Mouse (Mus musculus): ENCODE data around the gene Usp26. TPM values are rescaled to one million over a fixed set of nuclear protein-coding genes. Genes with fewer than 3 reads are reported as not detected.
A peak's percentile ranks its signal among the peaks of the same experiment; 100 is the strongest.

The Usp26 gene
- not detected for total RNA-seq (2021)
- long read RNA-seq, experiment 1 = 0 reads
- long read RNA-seq, experiment 2 = 0 reads

DNA sequence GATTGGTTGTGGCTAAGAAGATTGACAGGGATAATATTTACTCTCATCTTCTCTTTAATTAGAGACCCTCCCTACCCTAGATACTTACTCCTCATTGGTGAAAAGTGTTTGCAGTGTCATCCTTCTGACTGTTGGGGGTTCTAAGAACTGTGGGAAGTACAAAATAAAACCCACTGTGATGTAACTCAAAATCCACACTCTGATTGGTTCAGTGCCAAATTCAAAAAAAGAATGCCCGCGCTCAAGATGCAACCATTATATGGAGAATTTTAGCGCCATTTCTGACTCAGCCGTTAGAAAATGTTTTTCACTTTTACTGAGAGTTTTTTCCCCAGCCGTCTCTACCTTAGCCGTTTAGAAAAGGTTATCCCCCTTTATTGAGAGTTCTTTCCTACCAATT lies at the start of gene Usp26:
Gene Usp26, minus strand, starts transcription at position 101 of the 400 bp plus-strand sequence.
- intact Hi-C loops (cut with DNase I; ENCODE audit: low total_unique reads) = no loop called here
- DNase-seq = no peak

DNA sequence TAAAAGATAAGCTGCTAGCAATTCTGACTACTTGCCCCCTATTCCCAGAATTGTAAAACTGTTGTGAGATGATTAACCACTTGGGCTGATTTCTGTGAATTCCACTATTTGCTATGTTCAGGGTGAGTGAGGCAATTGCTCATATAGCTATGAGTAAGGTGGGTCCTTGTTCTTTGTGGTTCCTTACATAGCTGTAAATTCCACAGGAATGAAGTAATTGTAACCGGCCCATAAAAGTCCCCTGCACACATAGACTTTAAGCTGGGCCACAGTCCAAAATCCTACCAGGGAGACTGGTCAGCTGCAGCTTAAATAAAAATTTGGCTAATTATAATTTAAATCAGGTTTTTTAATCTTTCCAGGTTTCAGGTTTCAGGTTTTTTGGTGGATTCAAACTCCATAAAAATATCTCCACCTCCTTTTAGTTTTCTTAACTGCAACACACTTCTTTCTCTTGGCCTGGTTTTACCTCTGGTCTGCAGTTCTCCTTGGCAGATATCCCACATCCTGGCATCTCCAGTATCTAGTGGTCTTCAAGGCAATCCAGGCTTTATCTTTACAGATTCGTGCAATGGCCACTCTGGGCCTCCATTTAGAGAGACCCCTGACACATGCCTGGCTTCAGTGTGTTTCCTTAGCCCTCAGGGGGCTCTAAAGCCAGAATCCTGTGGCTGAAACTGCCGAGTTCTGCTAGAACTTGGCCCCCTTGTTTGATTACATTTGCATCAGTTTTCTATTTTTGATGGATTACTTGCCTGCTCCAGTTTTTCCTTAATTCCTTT lies 13.6 kb upstream of the Usp26 start:
- intact Hi-C loops (cut with DNase I; ENCODE audit: low total_unique reads) = no loop called here
- DNase-seq = no peak

DNA sequence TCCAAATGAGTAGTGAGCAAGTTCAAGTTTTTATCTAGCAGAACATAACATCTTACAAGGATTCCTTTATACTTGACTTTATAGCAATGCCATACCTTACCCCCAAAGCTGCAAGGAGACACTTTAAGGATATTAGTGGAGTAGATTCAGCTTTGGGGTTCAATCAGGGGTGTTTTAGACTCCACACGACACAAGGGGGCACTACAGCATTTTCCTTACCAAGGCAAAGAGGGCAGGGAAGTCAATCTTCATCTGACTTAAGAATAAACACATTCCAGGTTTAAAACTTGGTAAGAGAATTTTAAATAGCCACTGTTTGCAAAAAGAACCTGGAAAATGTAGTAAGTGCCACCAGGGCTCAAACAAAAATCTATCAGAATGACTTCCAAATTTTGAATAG lies 33.6 kb downstream of the Usp26 start:
- intact Hi-C loops (cut with DNase I; ENCODE audit: low total_unique reads) = no loop called here
- DNase-seq = peak; percentile 3

DNA sequence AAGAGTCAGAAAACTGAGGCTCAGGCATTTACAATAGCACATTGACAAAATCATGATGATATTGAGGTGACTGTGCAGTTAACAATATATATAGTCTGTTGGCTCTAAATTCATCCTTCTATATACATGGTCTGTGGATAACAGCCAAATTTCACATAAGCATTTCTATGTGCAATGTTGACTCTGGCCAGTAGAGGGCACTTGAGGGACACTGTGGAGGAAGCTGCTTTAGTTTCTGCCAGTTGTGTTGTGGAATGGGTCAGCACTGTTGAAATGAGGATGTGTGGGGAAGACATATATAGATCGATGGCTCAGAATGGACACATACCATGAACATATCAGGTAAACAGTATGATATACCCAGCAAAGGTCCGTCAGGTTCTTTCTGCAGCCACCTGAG lies 64.6 kb downstream of the Usp26 start:
- intact Hi-C loops (cut with DNase I; ENCODE audit: low total_unique reads) = no loop called here

DNA sequence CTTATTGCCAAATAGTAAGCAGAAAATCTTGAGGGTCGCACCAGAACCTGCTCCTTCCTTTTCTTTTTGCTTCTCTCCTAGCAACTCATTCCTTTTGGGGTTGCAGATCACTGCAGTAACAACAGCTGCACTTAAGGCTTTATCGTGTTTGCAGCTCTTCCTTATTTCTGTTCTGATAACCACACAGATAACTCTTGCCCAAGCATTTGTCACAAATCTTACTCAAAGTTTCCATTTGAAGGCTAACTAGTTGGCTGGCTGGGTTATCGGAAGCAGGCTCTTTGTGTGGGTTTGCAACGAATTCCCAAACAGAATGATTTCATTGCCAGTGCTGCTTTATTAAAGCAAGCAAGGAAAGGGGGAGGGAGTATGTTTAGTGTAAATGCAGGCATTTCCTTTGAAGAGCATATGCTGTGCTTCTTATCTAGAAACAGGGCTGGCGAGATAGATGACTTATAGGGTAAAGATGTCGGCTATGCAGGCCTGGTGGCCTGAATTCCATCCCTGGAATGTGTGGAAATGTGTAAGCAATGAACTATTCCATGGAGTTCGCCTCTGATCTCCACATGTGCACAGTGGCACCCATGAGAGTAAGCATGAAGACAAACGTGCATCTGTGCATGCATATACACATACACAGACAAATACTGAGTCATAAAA lies 86.8 kb downstream of the Usp26 start:
- intact Hi-C loops (cut with DNase I; ENCODE audit: low total_unique reads) = no loop called here
- no peak for DNase-seq

More for the DNA sequence above, 64.6 kb downstream of the Usp26 start:
- DNase-seq = peak; percentile 8

DNA sequence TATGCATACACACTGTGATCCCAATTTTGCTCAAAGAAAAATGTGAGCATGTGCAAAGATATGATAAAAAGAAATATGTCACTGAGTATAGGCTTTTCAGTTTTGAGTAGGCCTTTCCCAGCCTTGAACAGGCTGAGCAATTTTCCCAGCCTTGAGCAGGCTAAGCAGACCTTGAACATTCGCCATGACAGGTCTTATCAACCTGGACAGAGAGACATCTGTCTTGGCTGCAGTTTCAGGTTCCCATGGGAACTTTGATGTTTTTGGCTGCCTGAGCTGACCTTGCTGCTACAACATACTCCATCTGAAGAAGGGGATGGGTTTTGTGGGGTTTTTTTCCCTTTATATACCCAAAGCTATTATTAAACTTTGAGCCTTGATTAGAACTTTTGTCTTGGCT lies 88.0 kb downstream of the Usp26 start:
- intact Hi-C loops (cut with DNase I; ENCODE audit: low total_unique reads) = no loop called here
- DNase-seq = no peak

Other genes with a start within 250 kb of the Usp26 start
- gene Hs6st2, start 119.4 kb downstream of the Usp26 start, total RNA-seq (2021) = 10 to 100 TPM; 11.7 to 20.9 TPM
- not detected for gene 1700080O16Rik, start 171.5 kb upstream of the Usp26 start, total RNA-seq (2021)